Mouse (Mus musculus): ENCODE results near the gene Ppp6r3.

The Ppp6r3 gene

GRCm38 (mm10) chr19:3528646-3529045 is 46.9 kb downstream of the Ppp6r3 start:
- in situ Hi-C loops (cut with MboI, MseI) = no loop called here

- in situ Hi-C loops (cut with MboI, MseI) = no loop called here
Observed at GRCm38 (mm10) chr19:3527531-3527930, 48.0 kb downstream of the Ppp6r3 start.

- in situ Hi-C loops (cut with MboI, MseI) = no loop called here
Observed at GRCm38 (mm10) chr19:3519471-3520169, 55.9 kb downstream of the Ppp6r3 start.

- in situ Hi-C loops (cut with MboI, MseI) = no loop called here
Observed at GRCm38 (mm10) chr19:3497216-3497615, 78.3 kb downstream of the Ppp6r3 start.

- in situ Hi-C loops (cut with MboI, MseI) = no loop called here
Observed at GRCm38 (mm10) chr19:3489826-3490225, 85.7 kb downstream of the Ppp6r3 start.

- in situ Hi-C loops (cut with MboI, MseI) = loop anchor here (5.0 kb wide), 1 partner anchor 381 kb away; no protein-coding TSS in a partner anchor
Observed at GRCm38 (mm10) chr19:3482831-3483230, 92.7 kb downstream of the Ppp6r3 start.

- in situ Hi-C loops (cut with MboI, MseI) = loop anchor here (5.0 kb wide), 1 partner anchor 378 kb away; no protein-coding TSS in a partner anchor
Observed at GRCm38 (mm10) chr19:3480101-3480500, 95.4 kb downstream of the Ppp6r3 start.

GRCm38 (mm10) chr19:3476996-3477395 is 98.6 kb downstream of the Ppp6r3 start:
- in situ Hi-C loops (cut with MboI, MseI) = no loop called here

GRCm38 (mm10) chr19:3471218-3471617 is 104.3 kb downstream of the Ppp6r3 start:
- in situ Hi-C loops (cut with MboI, MseI) = no loop called here

- in situ Hi-C loops (cut with MboI, MseI) = no loop called here
Observed at GRCm38 (mm10) chr19:3467574-3467973, 108.0 kb downstream of the Ppp6r3 start.

GRCm38 (mm10) chr19:3459986-3460385 is 115.6 kb downstream of the Ppp6r3 start:
- in situ Hi-C loops (cut with MboI, MseI) = loop anchor here (5.0 kb wide), 1 partner anchor 368 kb away; no protein-coding TSS in a partner anchor

- in situ Hi-C loops (cut with MboI, MseI) = no loop called here
Observed at GRCm38 (mm10) chr19:3458331-3459099, 117.0 kb downstream of the Ppp6r3 start.

GRCm38 (mm10) chr19:3457700-3458099 is 117.8 kb downstream of the Ppp6r3 start:
- in situ Hi-C loops (cut with MboI, MseI) = no loop called here

- in situ Hi-C loops (cut with MboI, MseI) = no loop called here
Observed at GRCm38 (mm10) chr19:3451649-3452048, 123.9 kb downstream of the Ppp6r3 start.

GRCm38 (mm10) chr19:3451170-3451569 is 124.4 kb downstream of the Ppp6r3 start:
- in situ Hi-C loops (cut with MboI, MseI) = no loop called here

- in situ Hi-C loops (cut with MboI, MseI) = no loop called here
Observed at GRCm38 (mm10) chr19:3450714-3451113, 124.8 kb downstream of the Ppp6r3 start.

- in situ Hi-C loops (cut with MboI, MseI) = no loop called here
Observed at GRCm38 (mm10) chr19:3449248-3449647, 126.3 kb downstream of the Ppp6r3 start.

- in situ Hi-C loops (cut with MboI, MseI) = no loop called here
Observed at GRCm38 (mm10) chr19:3447348-3447747, 128.2 kb downstream of the Ppp6r3 start.

GRCm38 (mm10) chr19:3441092-3441491 is 134.5 kb downstream of the Ppp6r3 start:
- in situ Hi-C loops (cut with MboI, MseI) = no loop called here

- in situ Hi-C loops (cut with MboI, MseI) = no loop called here
Observed at GRCm38 (mm10) chr19:3440667-3441066, 134.9 kb downstream of the Ppp6r3 start.

GRCm38 (mm10) chr19:3437980-3438379 is 137.6 kb downstream of the Ppp6r3 start:
- in situ Hi-C loops (cut with MboI, MseI) = no loop called here

- in situ Hi-C loops (cut with MboI, MseI) = no loop called here
Observed at GRCm38 (mm10) chr19:3436840-3437239, 138.7 kb downstream of the Ppp6r3 start.

GRCm38 (mm10) chr19:3435824-3436223 is 139.7 kb downstream of the Ppp6r3 start:
- in situ Hi-C loops (cut with MboI, MseI) = no loop called here
